10 mouse cellular contexts compared by ENCODE assay signal in genomic region chr4:94557145-94557544, GRCm38 (mm10). TPM values are rescaled to one million over a fixed set of nuclear protein-coding genes. Genes with fewer than 3 reads are reported as not detected.
DNase-seq lines count a peak whose midpoint lies in the region; ATAC-seq and TF ChIP-seq lines count a peak whose summit lies in the region.
"Had no signal": no experiment of that assay in that cellular context is flagged by ENCODE, and none has a peak within 500 bp of the region (broad histone marks: within the 10 kb centered on the region; RNA-seq: fewer than 3 reads in every experiment).

No protein-coding gene starts in this region.

- peaks cover 2% of the 10 kb centered on the region; the same call in 1 of the 2 replicates for H3K36me3 ChIP-seq in erythroblast, embryonic 14.5 days (ENCODE audit: control insufficient read depth)
- H3K36me3 ChIP-seq in testis, adult 2 months (ENCODE audit: control insufficient read depth, insufficient read depth, low read length): no peaks in the 10 kb centered on the region
- no peaks in the 10 kb centered on the region for H3K36me3 ChIP-seq in limb, embryonic 10.5 days
- H3K36me3 ChIP-seq in stomach, embryonic 15.5 days: no peaks in the 10 kb centered on the region

- ATAC-seq in erythroblast, adult 5-6 weeks (replicated peaks; ENCODE audit: low FRiP score, poor library complexity, severe bottlenecking): no peak
- no peak for ATAC-seq in stomach, embryonic 15.5 days (ENCODE audit: insufficient read depth, low FRiP score, low read depth)

- H3K9ac ChIP-seq in stomach, embryonic 15.5 days: no peak overlapping the region

- H3K27ac ChIP-seq in testis, adult 2 months (ENCODE audit: control insufficient read depth, insufficient read depth, low read depth, low read length): no peak overlapping the region
- no peak overlapping the region for H3K27ac ChIP-seq in limb, embryonic 10.5 days
- no peak overlapping the region; the same call in 1 of the 2 replicates for H3K27ac ChIP-seq in stomach, embryonic 15.5 days

- no peaks in the 10 kb centered on the region for H3K9me3 ChIP-seq in erythroblast, embryonic 14.5 days (ENCODE audit: control insufficient read depth, low read length)
- no peaks in the 10 kb centered on the region for H3K9me3 ChIP-seq in limb, embryonic 10.5 days (replicated peaks)
- H3K9me3 ChIP-seq in stomach, embryonic 15.5 days: no peaks in the 10 kb centered on the region

- H3K4me2 ChIP-seq in stomach, embryonic 15.5 days: peak overlapping the region; percentile 70; the same call in 1 of the 2 replicates

- no peaks in the 10 kb centered on the region for H3K27me3 ChIP-seq in erythroblast, embryonic 14.5 days (ENCODE audit: control insufficient read depth)
- H3K27me3 ChIP-seq in testis, adult 2 months (ENCODE audit: control insufficient read depth, insufficient read depth, low read length): no peaks in the 10 kb centered on the region
- no peaks in the 10 kb centered on the region for H3K27me3 ChIP-seq in limb, embryonic 10.5 days (ENCODE audit: low read depth, poor library complexity, severe bottlenecking)
- H3K27me3 ChIP-seq in stomach, embryonic 15.5 days (replicated peaks): no peaks in the 10 kb centered on the region

- no peak for TF ChIP-seq CTCF in testis, adult 2 months (IDR thresholded peaks at IDR 0.05; ENCODE audit: control insufficient read depth, insufficient read depth, insufficient replicate concordance, low read depth, low read length)

- WGBS in limb, embryonic 10.5 days: 79% methylated on average over 7 of the region's 7 CpGs
- WGBS in stomach, embryonic 15.5 days: 71% methylated on average over 7 of the region's 7 CpGs

- H3K4me1 ChIP-seq in erythroblast, embryonic 14.5 days (ENCODE audit: control insufficient read depth): peaks cover 18% of the 10 kb centered on the region
- H3K4me1 ChIP-seq in testis, adult 2 months (ENCODE audit: control insufficient read depth, insufficient read depth, low read length): no peaks in the 10 kb centered on the region
- H3K4me1 ChIP-seq in limb, embryonic 10.5 days: peaks cover 9% of the 10 kb centered on the region
- 0 out of 2 replicates have a peak, but pooled peaks cover 8% of the 10 kb centered on the region for H3K4me1 ChIP-seq in stomach, embryonic 15.5 days

- no peak for TF ChIP-seq POLR2A in testis, adult 2 months (IDR thresholded peaks at IDR 0.05; ENCODE audit: control insufficient read depth, low read depth, low read length)

- DNase-seq in testis, postnatal 14 days (ENCODE audit: low spot score): no peak
- DNase-seq in limb, embryonic 10.5 days (ENCODE audit: low spot score): no peak
- DNase-seq in gastrocnemius, postnatal 4 days (ENCODE audit: low spot score in 2 of 2): no peak
- DNase-seq in urinary bladder, adult 2 months (ENCODE audit: low spot score): no peak

- H3K4me3 ChIP-seq in erythroblast, embryonic 14.5 days (replicated peaks): peak overlapping the region; percentile 100
- peak overlapping the region; percentile 58 for H3K4me3 ChIP-seq in testis, adult 2 months (ENCODE audit: control insufficient read depth, low read depth, low read length)
- H3K4me3 ChIP-seq in limb, embryonic 10.5 days: peak overlapping the region; percentile 97
- H3K4me3 ChIP-seq in stomach, embryonic 15.5 days (replicated peaks): no peak overlapping the region

RNA-seq across cellular contexts. Expression of gene Caap1, which starts 0.5 kb away (rescaled TPM):
- 0.28 and 0.37 TPM in 2 replicates for polyA plus RNA-seq in erythroblast, embryonic 14.5 days (2012)
- 5.8 and 6.3 TPM in 2 replicates for total RNA-seq in erythroblast, adult 5-6 weeks (2015; ENCODE audit: low replicate concordance)
- total RNA-seq in erythroblast, adult 5-6 weeks (2017; ENCODE audit: low replicate concordance): 6.4 and 8.9 TPM in 2 replicates
- 2.2 and 3.7 TPM in 2 replicates for polyA plus RNA-seq in testis, adult 2 months (2012; rRNA removed)
- polyA plus RNA-seq in limb, embryonic 10.5 days (2016; fragmentation: Nextera tagmentation; extraction: Ambion mirVana): 25.3 and 26.0 TPM in 2 replicates
- polyA plus RNA-seq in stomach, embryonic 15.5 days (2015; fragmentation: Nextera tagmentation; extraction: Ambion mirVana): 17.4 and 19.0 TPM in 2 replicates
- 1 to 10 TPM; 6.2 to 6.4 TPM for total RNA-seq in gastrocnemius, postnatal 4 days (2021)
- 14.1 and 15.2 TPM in 2 replicates for polyA plus RNA-seq in urinary bladder, adult 2 months (2012; rRNA removed)

RNA-seq across cellular contexts. Expression of gene Gm10306, which starts 0.8 kb away (rescaled TPM):
- not detected in 2 replicates for polyA plus RNA-seq in erythroblast, embryonic 14.5 days (2012)
- total RNA-seq in erythroblast, adult 5-6 weeks (2015; ENCODE audit: low replicate concordance): not detected in 2 replicates
- total RNA-seq in erythroblast, adult 5-6 weeks (2017; ENCODE audit: low replicate concordance): not detected in 2 replicates
- polyA plus RNA-seq in testis, adult 2 months (2012; rRNA removed): 0.25 and 0.75 TPM in 2 replicates
- polyA plus RNA-seq in limb, embryonic 10.5 days (2016; fragmentation: Nextera tagmentation; extraction: Ambion mirVana): not detected in 2 replicates
- 0.40 TPM in 1 of 2 replicates, not detected in the other for polyA plus RNA-seq in stomach, embryonic 15.5 days (2015; fragmentation: Nextera tagmentation; extraction: Ambion mirVana)
- total RNA-seq in gastrocnemius, postnatal 4 days (2021): not detected
- polyA plus RNA-seq in urinary bladder, adult 2 months (2012; rRNA removed): 0.15 TPM in 1 of 2 replicates, not detected in the other
- total RNA-seq: gastrocnemius, postnatal 25 days; neutrophil, adult 5-6 weeks had no signal

RNA-seq across cellular contexts. Expression of gene Plaa, which starts 45.9 kb away (rescaled TPM):
- polyA plus RNA-seq in erythroblast, embryonic 14.5 days (2012): 1.6 TPM in 2 replicates
- total RNA-seq in erythroblast, adult 5-6 weeks (2015; ENCODE audit: low replicate concordance): 14.4 and 19.0 TPM in 2 replicates
- 26.2 and 28.3 TPM in 2 replicates for total RNA-seq in erythroblast, adult 5-6 weeks (2017; ENCODE audit: low replicate concordance)
- 14.1 and 16.3 TPM in 2 replicates for polyA plus RNA-seq in testis, adult 2 months (2012; rRNA removed)
- polyA plus RNA-seq in limb, embryonic 10.5 days (2016; fragmentation: Nextera tagmentation; extraction: Ambion mirVana): 99.7 and 104 TPM in 2 replicates
- 60.0 and 63.3 TPM in 2 replicates for polyA plus RNA-seq in stomach, embryonic 15.5 days (2015; fragmentation: Nextera tagmentation; extraction: Ambion mirVana)
- 10 to 100 TPM; 40.4 to 49.6 TPM for total RNA-seq in gastrocnemius, postnatal 4 days (2021)
- 37.6 and 37.9 TPM in 2 replicates for polyA plus RNA-seq in urinary bladder, adult 2 months (2012; rRNA removed)

RNA-seq across cellular contexts. Expression of gene Ift74, which starts 57.1 kb away (rescaled TPM):
- polyA plus RNA-seq in erythroblast, embryonic 14.5 days (2012): not detected in 2 replicates
- 0.38 and 3.3 TPM in 2 replicates for total RNA-seq in erythroblast, adult 5-6 weeks (2015; ENCODE audit: low replicate concordance)
- total RNA-seq in erythroblast, adult 5-6 weeks (2017; ENCODE audit: low replicate concordance): 2.5 and 2.8 TPM in 2 replicates
- 41.3 and 53.7 TPM in 2 replicates for polyA plus RNA-seq in testis, adult 2 months (2012; rRNA removed)
- polyA plus RNA-seq in limb, embryonic 10.5 days (2016; fragmentation: Nextera tagmentation; extraction: Ambion mirVana): 38.8 and 44.9 TPM in 2 replicates
- polyA plus RNA-seq in stomach, embryonic 15.5 days (2015; fragmentation: Nextera tagmentation; extraction: Ambion mirVana): 23.3 and 24.9 TPM in 2 replicates
- 10 to 100 TPM; 11.7 to 15.4 TPM for total RNA-seq in gastrocnemius, postnatal 4 days (2021)
- 11.0 and 13.2 TPM in 2 replicates for polyA plus RNA-seq in urinary bladder, adult 2 months (2012; rRNA removed)
